Mouse (Mus musculus) thymus, adult 2 months (tissue): Measurements from ENCODE around the gene Stab2.

ENCODE experiments used
- CTCF ChIP-seq: fragments of 200-500 bp; IDR thresholded peaks from 2 replicates; pipeline ENCODE4 v1.5.1; 2012; ENCODE audit warnings: mild to moderate bottlenecking, control low read depth, low read length, moderate library complexity, borderline replicate concordance; ENCODE audit not compliant: control insufficient read depth, poor library complexity, insufficient read depth; ENCODE audit errors: extremely low read depth
- POLR2A ChIP-seq: fragments of 200-500 bp; IDR thresholded peaks from 2 replicates; pipeline ENCODE4 v1.6.1; 2012; ENCODE audit warnings: mild to moderate bottlenecking, low read length, control low read depth, moderate library complexity; ENCODE audit not compliant: control insufficient read depth, poor library complexity, insufficient read depth; ENCODE audit errors: extremely low read depth

DNA sequence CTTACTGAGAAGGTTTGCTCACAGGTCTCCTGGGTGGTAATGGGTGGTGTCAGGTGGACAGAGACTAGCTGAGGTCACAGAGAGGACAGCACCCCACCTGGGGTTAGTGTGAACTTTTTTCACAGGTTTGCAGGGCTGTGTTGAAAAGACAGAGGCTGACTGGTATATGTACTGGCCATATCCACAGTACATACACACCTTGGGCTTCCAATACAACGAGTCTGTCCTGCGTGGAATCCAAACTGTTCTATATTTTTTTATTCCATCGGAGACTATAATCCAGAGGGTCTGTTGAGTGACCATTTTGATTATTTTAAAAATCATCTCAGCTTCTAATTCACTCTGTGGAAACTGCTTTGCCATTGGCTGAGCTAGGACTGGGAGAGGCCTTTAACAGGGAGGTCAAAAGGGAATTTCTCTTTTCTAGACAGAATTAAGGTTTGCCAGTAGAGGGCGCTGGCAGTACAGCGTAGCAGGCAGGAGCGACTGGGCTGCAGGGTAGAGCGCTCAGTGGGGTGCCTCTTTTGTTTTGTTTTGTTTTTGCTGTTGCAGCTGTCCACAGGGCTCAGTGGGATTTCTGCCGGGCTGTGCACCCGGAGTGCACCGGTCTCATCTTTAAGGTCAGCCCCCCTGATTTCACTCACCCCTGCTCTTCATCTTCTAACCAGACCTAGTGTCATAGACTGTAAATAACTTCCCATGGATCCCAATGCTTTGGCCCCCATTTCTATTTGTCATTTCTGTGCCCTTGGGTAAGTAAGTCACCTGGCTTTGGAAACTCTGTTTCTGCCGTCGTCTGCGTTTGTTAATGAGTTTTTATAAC lies 35.9 kb downstream of the Stab2 start:
- 0 out of 2 replicates have a peak, but pooled peaks have one; percentile 19 for TF ChIP-seq CTCF
- TF ChIP-seq POLR2A = no peak
